Mouse (Mus musculus) forebrain, embryonic 12.5 days (tissue): Measurements from ENCODE around the gene Col4a2. TPM values are rescaled to one million over a fixed set of nuclear protein-coding genes. Genes with fewer than 3 reads are reported as not detected.
"Not testable (repeated sequence)": the region's sequence is repeated elsewhere in the genome, so short reads cannot be mapped to it uniquely, and the experiment has no call there.

ENCODE experiments used
- ATAC-seq: fragments of 200-750 bp; cut with Nextera tagmentation; 2 replicates; pipeline ENCODE4 v1.8.0; 2017; ENCODE audit warnings: moderate TSS enrichment; ENCODE audit not compliant: low FRiP score
- H3K27ac ChIP-seq: fragments of 300-500 bp; sonication (generic); 2 replicates; pipeline ENCODE4 v1.5.1; 2016; ENCODE audit warnings: mild to moderate bottlenecking
- H3K27me3 ChIP-seq: fragments of 300-500 bp; sonication (generic); 2 replicates; pipeline ENCODE4 v1.6.1; 2016; ENCODE audit warnings: mild to moderate bottlenecking
- H3K36me3 ChIP-seq: fragments of 300-500 bp; sonication (generic); replicated peaks from 2 replicates; pipeline ENCODE4 v1.6.1; 2016; ENCODE audit warnings: mild to moderate bottlenecking
- H3K4me1 ChIP-seq: fragments of 300-500 bp; sonication (generic); 2 replicates; pipeline ENCODE4 v1.6.1; 2016
- H3K4me2 ChIP-seq: fragments of 300-500 bp; sonication (generic); 2 replicates; pipeline ENCODE4 v1.6.1; 2016; ENCODE audit warnings: mild to moderate bottlenecking, moderate library complexity
- H3K4me3 ChIP-seq: fragments of 300-500 bp; sonication (generic); replicated peaks from 2 replicates; pipeline ENCODE4 v1.5.1; 2016; ENCODE audit warnings: mild to moderate bottlenecking
- H3K9ac ChIP-seq: fragments of 300-500 bp; sonication (generic); 2 replicates; pipeline ENCODE4 v1.6.1; 2016; ENCODE audit warnings: mild to moderate bottlenecking
- H3K9me3 ChIP-seq: fragments of 300-500 bp; sonication (generic); 2 replicates; pipeline ENCODE4 v1.6.1; 2016
- WGBS: fragments of 180-500 bp; shearing (Covaris S2); methylation state at CpG from one replicate; pipeline ENCODE4 v1.1.7; 2016; 5-methylcytosine and 5-hydroxymethylcytosine counted together
- polyA plus RNA-seq: library from polyadenylated mRNA; unstranded; fragments of >200 nt; fragmentation: Nextera tagmentation; extraction: Ambion mirVana; gene quantifications from 2 replicates; pipeline ENCODE4 v1.2.1, GENCODE M21; 2016

Col4a2 gene
- polyA plus RNA-seq, 1 experiment from 2014 or later = 51.3 TPM

- Histone ChIP-seq H3K4me1 (peaks cover 28% of the 10 kb centered on the region), H3K4me2 (peak within 1 kb of the TSS; percentile 88), H3K27me3 (peaks cover 91% of the 10 kb centered on the region), H3K27ac (no peak within 1 kb of the TSS), H3K36me3 (no peaks in the 10 kb centered on the region), H3K4me3 (peak within 1 kb of the TSS; percentile 49), H3K9me3 (no peaks in the 10 kb centered on the region), H3K9ac (peak within 1 kb of the TSS; percentile 41; the same call in 1 of the 2 replicates)
- peak; percentile 82 for ATAC-seq
- under 1% methylated on average over 69 of the region's 69 CpGs for whole genome bisulfite sequencing
These were observed 165.5 kb downstream of the Col4a2 start, which contains the start of gene Rab20 for GRCm38 (mm10) chr8:11477811-11478761. Gene Rab20 (minus strand): TSS chr8:11478710.

GRCm38 (mm10) chr8:11478807-11479527, 166.4 kb downstream of the Col4a2 start:
- peaks cover 89% of the 10 kb centered on the region for H3K27me3 ChIP-seq
- no peak overlapping the region for H3K27ac ChIP-seq
- peak overlapping the region; percentile 49 for H3K4me3 ChIP-seq
- ATAC-seq = peak; percentile 12
- no peaks in the 10 kb centered on the region for H3K9me3 ChIP-seq
- H3K4me1 ChIP-seq = peaks cover 28% of the 10 kb centered on the region
- H3K4me2 ChIP-seq = peak overlapping the region; percentile 88
- WGBS = 2% methylated on average over 23 of the region's 23 CpGs
- H3K36me3 ChIP-seq = no peaks in the 10 kb centered on the region
- H3K9ac ChIP-seq = no peak overlapping the region

- WGBS = 7% methylated on average over 14 of the region's 14 CpGs
- Histone ChIP-seq H3K36me3 (no peaks in the 10 kb centered on the region), H3K27ac (no peak overlapping the region), H3K9ac (no peak overlapping the region), H3K4me1 (peaks cover 28% of the 10 kb centered on the region), H3K4me2 (no peak overlapping the region), H3K4me3 (no peak overlapping the region), H3K9me3 (no peaks in the 10 kb centered on the region), H3K27me3 (peaks cover 86% of the 10 kb centered on the region)
- ATAC-seq = no peak
These were observed 167.0 kb downstream of the Col4a2 start for GRCm38 (mm10) chr8:11479591-11479990.

GRCm38 (mm10) chr8:11481876-11482275, 169.3 kb downstream of the Col4a2 start:
- peaks cover 72% of the 10 kb centered on the region for H3K27me3 ChIP-seq
- H3K9me3 ChIP-seq = no peaks in the 10 kb centered on the region

GRCm38 (mm10) chr8:11482537-11482936, 169.9 kb downstream of the Col4a2 start:
- Histone ChIP-seq H3K4me1 (peaks cover 18% of the 10 kb centered on the region), H3K4me2 (no peak overlapping the region), H3K4me3 (no peak overlapping the region), H3K36me3 (no peaks in the 10 kb centered on the region), H3K27me3 (peaks cover 70% of the 10 kb centered on the region), H3K9me3 (no peaks in the 10 kb centered on the region), H3K9ac (no peak overlapping the region), H3K27ac (no peak overlapping the region)
- WGBS = 84% methylated on average over 3 of the region's 3 CpGs
- ATAC-seq = no peak

More at GRCm38 (mm10) chr8:11481876-11482275, 169.3 kb downstream of the Col4a2 start:
- ATAC-seq = no peak
- WGBS = 62% methylated on average over 3 of the region's 3 CpGs
- Histone ChIP-seq H3K27ac (no peak overlapping the region), H3K4me2 (no peak overlapping the region), H3K36me3 (no peaks in the 10 kb centered on the region), H3K4me3 (no peak overlapping the region), H3K9ac (no peak overlapping the region), H3K4me1 (peaks cover 21% of the 10 kb centered on the region)

- ATAC-seq = no peak
These were observed 173.5 kb downstream of the Col4a2 start for GRCm38 (mm10) chr8:11486142-11486541.

GRCm38 (mm10) chr8:11487229-11487628, 174.6 kb downstream of the Col4a2 start:
- 72% methylated on average over 4 of the region's 4 CpGs for WGBS
- H3K9me3 ChIP-seq = no peaks in the 10 kb centered on the region
- H3K4me2 ChIP-seq = no peak overlapping the region
- no peaks in the 10 kb centered on the region for H3K36me3 ChIP-seq
- peaks cover 50% of the 10 kb centered on the region for H3K27me3 ChIP-seq
- no peaks in the 10 kb centered on the region; the same call in 1 of the 2 replicates for H3K4me1 ChIP-seq
- no peak overlapping the region for H3K27ac ChIP-seq
- H3K4me3 ChIP-seq = no peak overlapping the region
- ATAC-seq = no peak
- no peak overlapping the region for H3K9ac ChIP-seq

More at GRCm38 (mm10) chr8:11486142-11486541, 173.5 kb downstream of the Col4a2 start:
- H3K27me3 ChIP-seq = peaks cover 53% of the 10 kb centered on the region
- no peak overlapping the region for H3K9ac ChIP-seq
- no peak overlapping the region for H3K27ac ChIP-seq
- H3K4me1 ChIP-seq = no peaks in the 10 kb centered on the region; the same call in 1 of the 2 replicates
- no peak overlapping the region for H3K4me3 ChIP-seq
- H3K4me2 ChIP-seq = no peak overlapping the region
- no peaks in the 10 kb centered on the region for H3K36me3 ChIP-seq
- no peaks in the 10 kb centered on the region for H3K9me3 ChIP-seq
- 27% methylated on average over 7 of the region's 7 CpGs for WGBS

- not testable (repeated sequence) for H3K4me3 ChIP-seq, H3K27ac ChIP-seq, H3K4me2 ChIP-seq, ATAC-seq, H3K9me3 ChIP-seq, H3K36me3 ChIP-seq, H3K9ac ChIP-seq, H3K4me1 ChIP-seq
- H3K27me3 ChIP-seq = peaks cover 42% of the 10 kb centered on the region
- 86% methylated on average over 2 of the region's 2 CpGs for WGBS
These were observed 179.7 kb downstream of the Col4a2 start for GRCm38 (mm10) chr8:11492340-11492739.

GRCm38 (mm10) chr8:11497017-11497990, 184.7 kb downstream of the Col4a2 start, which contains the start of gene Naxd:
Gene Naxd (plus strand): TSS chr8:11497506.
- peaks cover 5% of the 10 kb centered on the region for H3K36me3 ChIP-seq
- 3% methylated on average over 72 of the region's 73 CpGs for WGBS
- H3K9me3 ChIP-seq = no peaks in the 10 kb centered on the region
- peak within 1 kb of the TSS; percentile 83 for H3K27ac ChIP-seq
- H3K4me2 ChIP-seq = peak within 1 kb of the TSS; percentile 69
- peak within 1 kb of the TSS; percentile 85 for H3K9ac ChIP-seq
- peaks cover 18% of the 10 kb centered on the region for H3K27me3 ChIP-seq
- peak within 1 kb of the TSS; percentile 97 for H3K4me3 ChIP-seq
- H3K4me1 ChIP-seq = peaks cover 16% of the 10 kb centered on the region
- peak; percentile 98 for ATAC-seq

GRCm38 (mm10) chr8:11498281-11498680, 185.7 kb downstream of the Col4a2 start:
- Histone ChIP-seq H3K9me3 (no peaks in the 10 kb centered on the region), H3K36me3 (peaks cover 14% of the 10 kb centered on the region), H3K4me2 (peak overlapping the region; percentile 69), H3K4me3 (peak overlapping the region; percentile 97), H3K27ac (no peak overlapping the region), H3K9ac (no peak overlapping the region), H3K4me1 (peaks cover 16% of the 10 kb centered on the region), H3K27me3 (peaks cover 18% of the 10 kb centered on the region)
- no peak for ATAC-seq
- 77% methylated on average over 12 of the region's 12 CpGs for WGBS
